Mouse (Mus musculus) liver, postnatal 0 days (tissue): ENCODE data around the gene Phactr3.

ENCODE experiments used
- CTCF ChIP-seq: sonication (generic); IDR thresholded peaks from 2 replicates; pipeline ENCODE4 v1.5.1; 2016; ENCODE audit warnings: antibody characterized with exemption, low read depth
- EP300 ChIP-seq: IDR thresholded peaks from 2 replicates; pipeline ENCODE4 v1.6.1; 2016; ENCODE audit warnings: antibody characterized with exemption, low read depth, mild to moderate bottlenecking

DNA sequence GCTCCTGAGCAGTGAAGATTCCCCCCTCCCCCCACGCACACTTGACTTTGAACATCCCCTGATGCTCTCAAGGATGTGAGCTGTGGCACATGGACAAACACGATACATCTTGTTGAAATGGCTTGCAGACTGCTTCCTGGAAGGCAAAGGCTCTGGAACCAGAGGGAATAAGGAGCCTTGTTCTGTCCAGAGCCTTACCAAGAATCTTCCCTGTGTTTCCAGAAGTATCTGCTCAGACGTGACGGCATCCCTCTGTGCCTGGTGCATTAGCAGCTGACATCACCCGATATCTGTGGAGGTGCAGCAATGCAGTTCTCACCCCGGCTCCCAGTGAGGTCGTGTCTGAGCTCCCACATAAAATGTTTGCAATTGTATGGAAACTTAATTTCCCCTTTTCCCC, 201.0 kb downstream of the Phactr3 start:
- no peak for TF ChIP-seq CTCF
- TF ChIP-seq EP300, result no peak
